17 mouse cellular contexts compared by ENCODE assay signal in genomic region chr6:88596108-88596507, GRCm38 (mm10). TPM values are rescaled to one million over a fixed set of nuclear protein-coding genes. Genes with fewer than 3 reads are reported as not detected.
"Had no signal": no experiment of that assay in that cellular context is flagged by ENCODE, and none has a peak within 500 bp of the region (broad histone marks: within the 10 kb centered on the region; RNA-seq: fewer than 3 reads in every experiment).

No protein-coding gene starts in this region.

- ATAC-seq: lung, postnatal 0 days; midbrain, embryonic 13.5 days; midbrain, embryonic 15.5 days had no signal

- H3K4me1 ChIP-seq: lung, embryonic 15.5 days; midbrain, embryonic 13.5 days; midbrain, embryonic 15.5 days; neural tube, embryonic 12.5 days; stomach, embryonic 15.5 days had no signal

- H3K9ac ChIP-seq: lung, embryonic 15.5 days; midbrain, embryonic 13.5 days; midbrain, embryonic 15.5 days; neural tube, embryonic 12.5 days; stomach, embryonic 15.5 days had no signal

- DNase-seq: lung, adult 2 months; lung, postnatal 14 days; lung, postnatal 36 days; right cerebral cortex, postnatal 14 days; thymus, adult 2 months; thymus, postnatal 36 days had no signal

- H3K9me3 ChIP-seq: lung, embryonic 15.5 days; midbrain, embryonic 13.5 days; midbrain, embryonic 15.5 days; neural tube, embryonic 12.5 days; stomach, embryonic 15.5 days had no signal

- H3K4me2 ChIP-seq: lung, embryonic 15.5 days; midbrain, embryonic 11.5 days; midbrain, embryonic 13.5 days; midbrain, embryonic 15.5 days; neural tube, embryonic 12.5 days; stomach, embryonic 15.5 days had no signal

- H3K4me3 ChIP-seq: lung, embryonic 15.5 days; midbrain, embryonic 13.5 days; midbrain, embryonic 15.5 days; neural tube, embryonic 12.5 days; stomach, embryonic 15.5 days had no signal

- H3K27ac ChIP-seq: lung, embryonic 15.5 days; macrophage; midbrain, embryonic 13.5 days; midbrain, embryonic 15.5 days; neural tube, embryonic 12.5 days; stomach, embryonic 15.5 days; stomach, postnatal 0 days had no signal

- H3K27me3 ChIP-seq: lung, embryonic 15.5 days; midbrain, embryonic 13.5 days; neural tube, embryonic 12.5 days; stomach, embryonic 15.5 days had no signal

- H3K36me3 ChIP-seq: lung, embryonic 15.5 days; midbrain, embryonic 13.5 days; midbrain, embryonic 15.5 days; neural tube, embryonic 12.5 days; stomach, embryonic 15.5 days had no signal

RNA-seq across cellular contexts. Expression of gene Kbtbd12, which starts 41.6 kb away (rescaled TPM):
- total RNA-seq: monocyte, adult 5-6 weeks; neutrophil, adult 5-6 weeks had no signal
- polyA plus RNA-seq: midbrain, embryonic 11.5 days; midbrain, embryonic 13.5 days; neural tube, embryonic 12.5 days had no signal
